ENCODE assay signal across 12 mouse cellular contexts in genomic region chr14:25199900-25200299, GRCm38 (mm10).
A peak's percentile ranks its signal among the peaks of the same experiment; 100 is the strongest.
DNase-seq lines count a peak whose midpoint lies in the region; ATAC-seq lines count a peak whose summit lies in the region.
"Had no signal": no experiment of that assay in that cellular context is flagged by ENCODE, and none has a peak within 500 bp of the region (broad histone marks: within the 10 kb centered on the region; RNA-seq: fewer than 3 reads in every experiment).

No protein-coding gene starts in this region.

- DNase-seq in heart, postnatal 4 days = peak; percentile 44
- peak; percentile 43 for DNase-seq in NIH3T3 (ENCODE audit: low read depth)
- no peak for DNase-seq in embryonic facial prominence, embryonic 10.5 days (ENCODE audit: low spot score)
- no peak for DNase-seq in spleen, adult 12 weeks (ENCODE audit: low spot score)
- DNase-seq: adrenal gland, adult 8-10 months; embryo, embryonic 11 days had no signal

- peaks cover 14% of the 10 kb centered on the region for H3K4me1 ChIP-seq in heart, embryonic 11.5 days (ENCODE audit: control insufficient read depth, insufficient read depth, low read length)
- peaks cover 55% of the 10 kb centered on the region for H3K4me1 ChIP-seq in embryonic facial prominence, embryonic 10.5 days
- peaks cover 74% of the 10 kb centered on the region for H3K4me1 ChIP-seq in limb, embryonic 12.5 days (replicated peaks)

- H3K4me2 ChIP-seq in heart, embryonic 11.5 days = no peak overlapping the region
- H3K4me2 ChIP-seq in limb, embryonic 12.5 days = no peak overlapping the region
- H3K4me2 ChIP-seq: hindbrain, embryonic 14.5 days; midbrain, embryonic 11.5 days had no signal

- no peak for ATAC-seq in heart, embryonic 11.5 days (replicated peaks; ENCODE audit: insufficient number of reproducible peaks, low FRiP score, low TSS enrichment)
- no peak for ATAC-seq in limb, embryonic 12.5 days (ENCODE audit: insufficient number of reproducible peaks, insufficient read depth, low FRiP score, low TSS enrichment, low read depth)
- ATAC-seq in CD4-positive, CD25-positive, alpha-beta regulatory T cell, adult 4 months = no peak
- ATAC-seq: forebrain, embryonic 16.5 days had no signal

- no peaks in the 10 kb centered on the region for H3K36me3 ChIP-seq in heart, embryonic 11.5 days (ENCODE audit: control insufficient read depth, insufficient read depth, low read length)
- no peaks in the 10 kb centered on the region for H3K36me3 ChIP-seq in embryonic facial prominence, embryonic 10.5 days (replicated peaks)
- no peaks in the 10 kb centered on the region for H3K36me3 ChIP-seq in limb, embryonic 12.5 days

- H3K9me3 ChIP-seq in heart, embryonic 11.5 days (replicated peaks; ENCODE audit: control insufficient read depth, low read length) = no peaks in the 10 kb centered on the region
- no peaks in the 10 kb centered on the region for H3K9me3 ChIP-seq in embryonic facial prominence, embryonic 10.5 days
- H3K9me3 ChIP-seq in limb, embryonic 12.5 days = no peaks in the 10 kb centered on the region

- H3K27me3 ChIP-seq in heart, embryonic 11.5 days (ENCODE audit: control insufficient read depth, insufficient read depth, low read length) = no peaks in the 10 kb centered on the region
- peaks cover 4% of the 10 kb centered on the region; the same call in 1 of the 2 replicates for H3K27me3 ChIP-seq in embryonic facial prominence, embryonic 10.5 days (replicated peaks; ENCODE audit: low read depth, poor library complexity, severe bottlenecking)
- no peaks in the 10 kb centered on the region for H3K27me3 ChIP-seq in limb, embryonic 12.5 days

- no peak overlapping the region for H3K27ac ChIP-seq in heart, embryonic 11.5 days (ENCODE audit: low read depth, low read length)
- peak overlapping the region; percentile 48; the same call in 1 of the 2 replicates for H3K27ac ChIP-seq in embryonic facial prominence, embryonic 10.5 days (replicated peaks)
- peak overlapping the region; percentile 74 for H3K27ac ChIP-seq in limb, embryonic 12.5 days
- H3K27ac ChIP-seq: hindbrain, embryonic 14.5 days had no signal

- WGBS in heart, embryonic 11.5 days (ENCODE audit: insufficient replicate concordance) = 78% methylated on average over 3 of the region's 3 CpGs
- WGBS in embryonic facial prominence, embryonic 10.5 days = 87% methylated on average over 3 of the region's 3 CpGs
- 82% methylated on average over 3 of the region's 3 CpGs for WGBS in limb, embryonic 12.5 days

- no peak overlapping the region for H3K9ac ChIP-seq in heart, embryonic 11.5 days (ENCODE audit: low read depth, low read length)
- H3K9ac ChIP-seq in limb, embryonic 12.5 days (replicated peaks) = no peak overlapping the region
- H3K9ac ChIP-seq: hindbrain, embryonic 14.5 days had no signal

- no peak overlapping the region for H3K4me3 ChIP-seq in heart, embryonic 11.5 days (ENCODE audit: low read depth, low read length)
- H3K4me3 ChIP-seq in embryonic facial prominence, embryonic 10.5 days = no peak overlapping the region
- no peak overlapping the region for H3K4me3 ChIP-seq in limb, embryonic 12.5 days (replicated peaks)

Comparison
In these comparisons a context has a peak if more than half of its experiments do, and no peak if none do; other contexts are left out.
1. DNase-seq: peak in heart, postnatal 4 days (single experiment) and NIH3T3 (single experiment); none in embryonic facial prominence, embryonic 10.5 days (single experiment) and spleen, adult 12 weeks (single experiment).